Mouse (Mus musculus) induced T-regulatory cell, adult 2 months (primary cell): Measurements from ENCODE around the gene Gm3629.
"Not testable (repeated sequence)": the region's sequence is repeated elsewhere in the genome, so short reads cannot be mapped to it uniquely, and the experiment has no call there.

Experiments
- DNase-seq: peaks from one replicate; pipeline ENCODE4 v3.0.0-alpha.2; 2012; ENCODE audit warnings: low read depth

Gm3629 gene

GRCm38 (mm10) chr14:6590513-6590912, at the start of gene Gm3629:
Gm3629 (minus strand) TSS chr14:6590613.
- DNase-seq = not testable (repeated sequence)

GRCm38 (mm10) chr14:6622318-6622717, 31.9 kb upstream of the Gm3629 start, which contains the start of gene Gm3460:
Gm3460 (minus strand) TSS chr14:6622418.
- DNase-seq = not testable (repeated sequence)

- not testable (repeated sequence) for DNase-seq
Observed at GRCm38 (mm10) chr14:6606436-6606835, 16.0 kb upstream of the Gm3629 start.

GRCm38 (mm10) chr14:6605004-6605403, 14.6 kb upstream of the Gm3629 start:
- DNase-seq = peak; percentile 57

- peak; percentile 12 for DNase-seq
Observed at GRCm38 (mm10) chr14:6604551-6604950, 14.1 kb upstream of the Gm3629 start.

- DNase-seq = not testable (repeated sequence)
Observed at GRCm38 (mm10) chr14:6537190-6537589, 53.2 kb downstream of the Gm3629 start, which contains the start of gene Gm8356. Gm8356 (minus strand) TSS chr14:6537290.
